Comparison of ENCODE assay signal across 7 mouse cellular contexts in genomic region chr2:165692944-165693660, GRCm38 (mm10).
DNase-seq lines count a peak whose midpoint lies in the region.

No protein-coding gene starts in this region.

- peak; percentile 71 for DNase-seq in Muller cell, postnatal 12 days (ENCODE audit: inconsistent ontology term)
- DNase-seq in adrenal gland, postnatal 10 days, result peak; percentile 76
- DNase-seq in gastrocnemius, postnatal 25 days, result peak; percentile 71
- peak; percentile 59 to 77 for DNase-seq in kidney, postnatal 25 days
- peak; percentile 48 for DNase-seq in skeletal muscle tissue, adult 2 months (ENCODE audit: low read depth, low spot score)
- no peak for DNase-seq in right cerebral cortex, postnatal 14 days
- DNase-seq in thymus, postnatal 14 days, result no peak

Comparison
In these comparisons a context has a peak if more than half of its experiments do, and no peak if none do; other contexts are left out.
1. DNase-seq: peak in Muller cell, postnatal 12 days (single experiment), adrenal gland, postnatal 10 days (single experiment), gastrocnemius, postnatal 25 days (single experiment), kidney, postnatal 25 days (2 of 2) and skeletal muscle tissue, adult 2 months (single experiment); none in right cerebral cortex, postnatal 14 days (single experiment) and thymus, postnatal 14 days (single experiment).